Mouse (Mus musculus) hindlimb bud, embryonic 11.5 days (tissue): ENCODE data around the gene 1700049E17Rik2.
"Not testable (repeated sequence)": the region's sequence is repeated elsewhere in the genome, so short reads cannot be mapped to it uniquely, and the experiment has no call there.

Source experiments
- DNase-seq: peaks from one replicate; pipeline ENCODE4 v3.0.0-alpha.2; 2012; ENCODE audit warnings: low read depth, low spot score; ENCODE audit errors: extremely low spot score

Gene 1700049E17Rik2

DNA sequence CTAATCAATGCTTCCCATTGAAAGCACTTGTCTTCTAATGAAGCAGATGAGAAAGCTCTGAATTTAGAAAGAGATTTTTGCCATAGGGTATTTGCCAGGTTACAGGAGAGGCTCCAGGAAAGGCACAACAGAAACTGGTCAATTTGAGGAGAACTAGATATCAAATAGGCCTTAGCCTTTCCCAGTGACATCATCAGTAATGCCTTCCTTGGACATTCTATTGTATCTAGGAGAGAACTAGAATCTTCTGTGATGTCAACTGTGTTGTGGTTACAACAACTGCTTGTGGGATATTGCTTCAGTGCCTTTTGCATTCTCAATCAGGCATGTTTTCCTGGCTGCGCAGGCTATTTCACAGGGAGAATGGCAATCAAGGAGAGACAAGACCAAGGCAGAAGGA lies at the start of gene 1700049E17Rik2:
TSS of gene 1700049E17Rik2 (plus strand) at position 301 of the 400 bp plus-strand sequence.
- not testable (repeated sequence) for DNase-seq

DNA sequence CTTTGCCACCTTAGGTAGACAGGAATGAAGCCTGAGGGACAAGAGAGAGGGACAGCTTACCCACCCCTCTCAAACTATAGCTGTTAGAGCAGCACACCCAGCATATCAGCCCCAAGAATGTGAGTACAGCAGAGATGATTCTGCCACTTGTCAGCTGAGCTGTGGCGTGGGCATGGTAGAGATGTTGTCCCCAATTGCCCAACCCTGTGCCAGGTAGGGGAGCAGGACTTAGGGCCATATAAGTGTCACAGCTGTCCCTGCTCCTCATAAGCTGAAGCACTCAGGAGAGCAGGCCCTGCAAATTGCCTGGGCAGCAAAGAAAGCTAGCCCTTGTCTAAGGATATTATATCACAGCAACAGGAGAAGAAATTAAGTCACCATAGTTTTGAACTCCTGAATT lies 48.3 kb upstream of the 1700049E17Rik2 start:
- DNase-seq = not testable (repeated sequence)

DNA sequence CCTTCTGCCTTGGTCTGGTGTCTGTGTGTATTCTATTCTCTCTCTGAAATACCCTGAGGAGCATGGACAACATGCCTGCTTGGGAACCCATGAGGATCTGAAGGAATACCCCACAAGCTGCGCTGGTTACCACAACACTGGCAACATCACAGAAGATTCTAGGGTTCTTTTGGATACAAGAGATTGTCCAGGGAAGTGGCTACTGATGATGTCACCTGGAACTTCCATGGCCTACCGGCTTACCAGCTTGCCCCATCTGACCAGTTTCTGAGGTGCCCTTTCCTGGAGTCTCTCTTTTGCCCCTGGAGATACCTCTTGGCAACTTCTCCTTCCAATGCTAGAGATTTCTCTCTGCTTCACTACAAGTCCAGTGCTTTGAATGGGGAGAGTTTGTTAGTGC lies 17.5 kb upstream of the 1700049E17Rik2 start, which contains the start of gene Gm7970:
TSS of gene Gm7970 (minus strand) at position 101 of the 400 bp plus-strand sequence.
- not testable (repeated sequence) for DNase-seq

DNA sequence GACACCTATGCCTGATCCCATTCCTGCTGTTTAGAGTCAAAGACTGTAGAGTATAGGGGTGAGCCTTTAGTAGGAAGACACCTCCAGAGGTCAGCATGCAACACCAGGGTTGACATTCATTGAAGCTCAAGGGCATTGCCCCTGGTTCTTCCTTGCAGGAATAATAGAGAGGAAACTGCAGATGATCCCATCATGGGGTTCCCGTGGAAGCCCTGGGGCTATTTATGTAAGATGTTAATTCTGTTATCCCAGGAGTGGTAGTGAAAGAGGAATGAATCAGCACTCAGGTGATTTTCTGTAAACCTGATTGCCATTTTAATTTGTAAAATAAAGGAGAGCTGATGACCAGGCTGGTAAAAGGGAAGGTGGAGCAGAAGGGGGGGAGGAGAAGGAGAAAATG lies 13.3 kb downstream of the 1700049E17Rik2 start:
- not testable (repeated sequence) for DNase-seq

DNA sequence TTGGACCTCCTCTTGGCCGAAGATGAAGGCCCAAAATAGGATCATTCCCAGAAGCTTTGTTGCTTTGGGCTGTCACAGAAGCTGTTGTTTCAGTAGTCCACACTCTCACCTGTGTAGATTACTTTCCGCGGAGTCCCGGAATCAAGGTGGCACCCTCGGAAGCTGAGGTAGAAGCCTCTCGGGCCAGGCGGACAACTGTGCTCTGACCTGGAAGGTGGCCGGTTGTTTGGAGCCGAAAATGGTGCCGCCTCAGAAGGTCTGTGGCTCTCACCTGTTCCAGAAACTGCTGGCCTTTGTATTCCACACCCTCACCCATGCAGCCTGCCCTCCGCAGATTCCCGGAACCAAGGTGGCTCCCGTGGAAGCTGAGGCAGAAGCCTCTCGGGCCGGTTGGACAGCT lies 27.9 kb downstream of the 1700049E17Rik2 start:
- not testable (repeated sequence) for DNase-seq

DNA sequence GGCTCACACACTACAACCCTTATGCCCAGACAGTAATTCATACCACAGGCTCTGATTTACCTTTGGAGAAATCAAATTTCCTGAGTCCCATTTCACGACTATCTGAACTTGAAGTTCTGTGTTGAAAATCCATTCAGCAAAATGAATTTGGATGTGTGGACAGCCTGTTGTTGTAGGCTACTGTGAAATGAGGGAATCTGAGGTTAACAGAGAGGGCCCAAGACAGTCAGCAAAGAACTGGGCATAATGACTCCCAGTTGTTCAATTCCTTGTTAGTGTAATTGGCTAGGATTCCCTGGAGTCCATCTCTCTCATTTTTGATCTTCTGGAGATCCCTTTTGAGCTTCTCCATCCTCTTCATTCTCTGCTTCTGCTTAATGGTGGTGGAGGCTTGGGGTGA lies 37.7 kb downstream of the 1700049E17Rik2 start:
- DNase-seq = not testable (repeated sequence)

DNA sequence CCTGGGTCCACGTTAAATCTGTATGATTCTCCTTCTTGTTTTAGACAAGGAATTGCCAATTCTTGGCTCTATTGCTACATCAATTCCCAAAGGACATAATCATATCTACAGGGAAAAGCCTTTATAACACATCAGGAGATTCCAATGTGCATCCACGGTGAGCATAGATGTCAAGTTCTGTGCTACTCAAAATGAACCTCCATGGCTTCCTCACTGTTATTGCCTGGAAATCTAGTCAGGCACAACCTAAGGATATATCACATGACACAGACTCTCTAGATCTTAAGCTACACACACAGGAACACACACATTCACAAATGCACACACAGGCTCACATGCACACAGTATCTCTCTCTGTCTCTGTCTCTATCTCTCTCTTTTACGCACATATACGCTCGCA lies 49.5 kb downstream of the 1700049E17Rik2 start:
- not testable (repeated sequence) for DNase-seq

DNA sequence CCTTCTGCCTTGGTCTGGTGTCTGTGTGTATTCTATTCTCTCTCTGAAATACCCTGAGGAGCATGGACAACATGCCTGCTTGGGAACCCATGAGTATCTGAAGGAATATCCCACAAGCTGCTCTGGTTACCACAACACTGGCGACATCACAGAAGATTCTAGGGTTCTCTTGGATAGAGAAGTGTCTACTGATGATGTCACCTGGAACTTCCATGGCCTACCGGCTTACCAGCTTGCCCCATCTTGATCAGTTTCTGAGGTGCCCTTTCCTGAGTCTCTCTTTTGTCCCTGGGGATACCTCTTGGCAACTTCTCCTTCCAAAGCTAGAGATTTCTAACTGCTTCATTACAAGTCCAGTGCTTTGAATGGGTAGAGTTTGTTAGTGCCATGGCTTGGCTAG lies 51.5 kb downstream of the 1700049E17Rik2 start, which contains the start of gene Gm3072:
TSS of gene Gm3072 (minus strand) at position 101 of the 400 bp plus-strand sequence.
- not testable (repeated sequence) for DNase-seq

DNA sequence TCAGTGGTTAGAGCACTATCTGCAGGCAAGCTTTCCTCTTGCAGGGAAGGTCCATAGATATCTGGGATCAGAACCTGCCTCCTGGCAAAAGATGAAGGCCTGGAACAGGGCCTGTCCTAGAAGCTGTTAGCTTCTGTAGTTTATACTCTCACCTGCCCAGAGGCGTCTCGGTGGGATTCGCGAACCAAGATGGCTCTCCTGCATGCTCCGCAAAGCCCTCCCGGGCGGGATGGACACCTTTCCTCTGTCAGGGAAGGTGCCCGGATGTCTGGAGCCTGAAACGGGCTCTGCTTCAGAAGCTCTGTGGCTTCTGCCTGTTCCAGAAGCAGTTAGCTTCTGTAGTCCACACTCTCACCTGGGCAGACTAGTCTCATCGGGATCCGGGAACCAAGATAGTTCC lies 57.1 kb downstream of the 1700049E17Rik2 start:
- DNase-seq = not testable (repeated sequence)
